Mouse (Mus musculus) adrenal gland, postnatal 25 days (tissue): ENCODE data around the gene Cbln3. TPM values are rescaled to one million over a fixed set of nuclear protein-coding genes. Genes with fewer than 3 reads are reported as not detected.

Experiments used
- DNase-seq: peaks from one replicate; pipeline ENCODE4 v3.0.0; 2021; ENCODE audit warnings: mixed read lengths
- long read RNA-seq: library from polyadenylated mRNA; stranded (forward); transcript quantifications from one replicate; pipeline ENCODE4 v2.0.0, GENCODE M21; 2021
- total RNA-seq: library from RNA; stranded (reverse); gene quantifications from 2 replicates; pipeline ENCODE4 v1.2.3, GENCODE M21; 2021

The Cbln3 gene
- total RNA-seq = 0.15 and 0.24 TPM in 2 replicates
- long read RNA-seq, full-length matches to known transcripts = 2 of 2 reads
- long read RNA-seq, partial matches to known transcripts = 0 of 2 reads
- long read RNA-seq, other reads (novel, unspliced or antisense) = 0 of 2 reads

DNA sequence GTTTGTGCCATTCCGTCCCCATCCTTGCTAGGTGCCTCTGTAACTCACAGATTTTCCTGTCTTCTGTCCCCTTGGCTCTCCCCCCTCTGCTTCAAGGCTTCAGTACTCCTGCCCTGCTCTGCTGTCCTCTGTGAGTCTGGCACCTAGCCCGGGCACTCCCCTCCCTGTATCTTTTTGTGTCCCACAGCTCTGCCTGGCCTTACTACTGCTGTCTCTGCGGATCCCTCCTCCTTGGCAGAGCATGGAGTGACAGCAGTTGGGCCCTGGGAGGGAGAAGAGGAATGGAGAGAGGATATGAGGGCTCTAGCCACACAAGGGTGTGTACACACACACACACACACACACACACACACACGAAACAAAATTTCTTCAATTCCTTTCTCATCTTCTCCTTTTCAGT is at the start of gene Cbln3:
TSS of gene Cbln3 (minus strand) at position 227 of the 400 bp plus-strand sequence.
- peak; percentile 81 for DNase-seq

- DNase-seq = peak; percentile 11
Observed at GRCm38 (mm10) chr14:55933586-55933985, 49.4 kb upstream of the Cbln3 start.

DNA sequence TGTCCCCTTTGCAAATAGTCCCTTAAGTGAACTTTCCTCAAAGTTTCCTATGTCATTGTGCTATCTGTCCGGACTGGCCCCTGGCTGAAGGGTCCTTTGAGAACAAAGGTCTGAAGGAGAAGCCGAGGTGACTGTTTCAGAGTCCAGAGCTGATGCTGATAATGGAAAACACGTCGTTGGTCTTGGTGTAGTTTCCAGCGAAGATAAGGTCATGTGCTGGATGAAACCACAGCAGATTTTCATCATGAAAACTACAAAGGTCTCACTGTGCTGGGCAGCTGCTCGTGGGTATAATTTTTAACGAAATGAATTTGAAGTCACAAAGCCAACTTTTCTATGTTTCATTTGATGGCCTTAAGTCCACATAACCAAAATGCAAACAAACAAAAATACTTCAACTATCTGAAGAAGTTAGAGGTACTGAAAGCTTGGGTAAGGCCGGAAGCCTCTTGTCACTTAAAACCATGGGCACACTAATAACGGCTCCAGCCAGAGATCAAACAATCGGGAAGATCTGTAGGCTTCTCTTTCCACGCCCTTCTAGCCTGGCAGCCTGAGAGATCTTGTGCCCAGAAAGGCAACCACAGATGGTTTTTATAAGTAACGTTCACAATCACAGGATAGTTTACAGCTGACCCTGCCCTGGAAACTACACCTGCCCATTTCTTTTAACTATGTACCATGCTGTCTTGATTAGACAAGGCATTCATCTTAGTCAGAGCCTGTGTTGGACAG is 45.2 kb upstream of the Cbln3 start:
- DNase-seq = no peak

DNA sequence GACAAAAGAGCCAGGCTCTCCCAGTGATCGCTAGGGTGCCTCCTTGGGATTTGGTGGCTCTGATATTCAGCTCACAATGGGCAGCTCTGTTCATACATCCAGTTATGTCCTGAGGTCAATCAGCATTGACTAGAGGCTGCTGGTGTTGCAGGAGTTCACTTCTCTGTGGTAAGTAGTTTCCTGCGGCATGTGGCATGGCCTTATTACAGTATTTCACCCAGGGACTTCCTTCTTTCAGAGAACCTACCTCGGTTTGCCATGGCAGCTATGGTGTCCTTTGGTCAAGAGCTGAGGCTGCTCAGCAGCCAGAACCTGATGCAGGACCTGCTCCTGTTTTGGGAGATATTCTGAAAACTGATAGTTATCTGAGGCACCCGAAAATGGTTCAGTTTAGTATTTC is 42.7 kb upstream of the Cbln3 start:
- no peak for DNase-seq

DNA sequence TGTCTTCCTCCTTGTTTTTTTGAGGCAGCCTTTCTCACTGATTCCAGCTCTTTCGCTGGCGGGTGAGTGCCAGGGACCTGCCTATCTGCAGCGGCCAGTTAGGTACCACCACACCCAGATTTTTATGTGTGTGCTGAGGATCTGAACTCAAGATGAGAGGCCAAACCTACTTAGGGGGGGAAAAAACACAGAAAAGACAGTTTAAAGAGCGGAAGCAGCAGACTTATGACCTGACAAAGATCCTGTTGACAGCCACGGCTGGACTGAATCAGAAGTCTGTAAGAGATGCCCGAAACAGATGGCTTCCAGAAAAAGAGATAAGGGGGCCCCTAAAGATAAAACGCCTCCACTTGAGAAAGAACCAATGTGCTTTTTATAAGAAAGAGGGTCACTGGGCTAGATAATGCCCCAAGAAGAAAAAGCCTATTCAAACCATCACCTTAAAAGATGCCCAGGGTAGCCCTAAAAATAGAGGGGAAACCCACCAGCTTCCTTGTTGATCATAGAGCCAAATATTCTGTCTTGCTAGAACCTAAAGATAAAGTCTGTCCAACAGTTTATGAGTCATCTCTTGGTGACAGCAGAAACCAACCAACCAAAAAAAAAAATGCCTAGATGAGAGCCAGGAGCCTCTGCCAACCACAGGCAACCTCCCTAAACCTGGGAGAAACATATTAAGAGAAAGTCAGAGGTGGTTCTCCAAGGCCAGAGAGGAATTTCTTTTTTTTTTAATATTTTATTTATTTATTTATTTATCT is 38.5 kb upstream of the Cbln3 start:
- no peak for DNase-seq

DNA sequence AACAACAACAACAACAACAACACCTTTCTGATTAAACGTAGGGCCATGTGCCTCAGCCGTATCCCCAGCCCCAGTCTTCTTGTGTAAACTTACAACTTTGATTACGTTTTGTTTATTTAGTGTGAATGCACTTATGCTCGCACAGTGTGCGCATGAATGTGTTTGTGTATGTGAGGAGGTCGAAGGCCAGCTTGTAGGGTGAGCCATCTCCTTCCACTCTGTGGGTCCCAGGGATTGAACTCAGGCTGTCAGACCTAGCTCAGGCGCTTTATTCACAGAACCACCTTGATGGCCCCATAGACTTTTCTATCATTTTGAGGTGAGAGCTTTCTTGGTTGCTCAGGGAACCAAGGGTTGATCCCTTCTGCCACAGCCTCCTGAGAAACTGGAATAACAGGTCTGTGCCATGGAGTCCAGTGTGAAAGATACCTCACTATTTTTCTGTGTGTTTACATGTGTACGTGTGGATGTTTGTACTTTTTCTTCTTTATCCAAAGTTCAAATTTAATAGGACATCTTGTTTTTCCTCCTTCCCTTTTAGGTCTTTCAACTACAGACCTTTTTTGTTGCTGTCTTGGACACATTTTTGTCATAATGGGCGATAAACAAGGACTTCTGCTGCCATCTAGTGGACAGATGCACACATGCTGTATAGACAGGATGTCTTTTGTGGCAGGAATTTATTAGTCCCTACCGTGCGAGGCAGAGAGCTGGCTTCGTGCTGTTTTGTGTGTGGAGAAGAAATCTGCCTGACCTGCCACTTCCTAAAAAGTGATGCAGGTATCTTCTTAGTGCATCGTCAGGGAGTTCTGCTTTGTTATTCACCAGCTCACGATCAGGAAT is 34.3 kb upstream of the Cbln3 start:
- DNase-seq = peak; percentile 52

GRCm38 (mm10) chr14:55913406-55913805 is 29.2 kb upstream of the Cbln3 start:
- DNase-seq = no peak

- DNase-seq = no peak
Observed at GRCm38 (mm10) chr14:55905518-55905917, 21.3 kb upstream of the Cbln3 start.

- no peak for DNase-seq
Observed at GRCm38 (mm10) chr14:55900414-55900755, 16.2 kb upstream of the Cbln3 start.

DNA sequence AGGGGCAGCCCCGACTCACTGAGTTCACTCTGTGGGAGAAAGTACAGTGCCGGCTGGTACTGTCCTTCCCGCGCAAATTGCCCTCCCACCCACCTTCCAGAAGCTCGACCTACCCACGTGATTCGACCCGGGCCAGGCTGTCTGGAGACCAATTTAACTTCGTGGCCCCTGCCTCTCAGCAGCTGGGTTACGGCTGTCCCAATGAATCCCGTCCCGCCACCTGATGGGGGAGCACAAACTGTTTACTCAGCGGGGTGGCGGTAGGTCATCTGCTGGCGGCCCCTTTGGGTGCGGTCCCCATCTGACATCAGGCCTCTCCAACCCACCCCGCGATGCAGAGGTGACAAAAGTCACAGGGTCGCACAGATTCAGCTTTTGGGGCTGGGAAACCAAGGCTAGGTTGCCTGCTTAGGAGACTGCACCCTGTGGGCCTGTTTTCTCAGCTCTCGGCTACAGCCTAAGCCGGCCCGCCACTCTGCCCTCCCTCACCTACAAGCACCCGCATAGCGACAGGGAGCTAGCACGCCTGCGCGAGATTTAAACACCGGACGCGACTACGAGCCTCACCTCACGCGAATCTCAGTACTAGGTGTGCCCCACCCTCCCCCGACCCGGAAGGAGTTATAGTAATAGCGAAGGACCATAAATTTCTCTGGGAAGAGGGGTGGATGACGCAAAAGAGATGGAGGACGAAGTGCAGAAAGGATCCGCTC is 15.7 kb upstream of the Cbln3 start, which contains the start of gene Sdr39u1:
TSS of gene Sdr39u1 (minus strand) at position 593 of the 713 bp plus-strand sequence.
- DNase-seq = peak; percentile 79

DNA sequence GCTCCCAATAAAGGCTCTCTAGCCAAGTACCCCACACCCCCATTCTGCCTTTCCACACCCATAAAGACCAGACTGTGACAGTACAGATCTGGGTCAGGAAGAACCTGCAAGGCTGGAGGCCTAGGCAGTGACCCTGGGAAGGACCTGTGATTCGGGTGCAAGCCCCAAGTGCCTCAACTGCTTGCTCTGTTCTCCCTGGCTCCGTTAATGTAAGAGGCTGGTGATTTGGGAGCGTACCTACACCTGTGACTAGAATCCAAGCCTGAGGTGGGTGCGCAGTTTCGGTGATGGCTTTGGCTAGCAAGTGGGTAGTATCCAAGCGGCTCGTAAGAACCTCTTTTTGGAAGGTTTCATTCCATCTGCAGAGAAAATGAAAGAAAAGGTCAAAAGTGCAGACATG is 14.8 kb upstream of the Cbln3 start:
- DNase-seq = peak; percentile 3

- peak; percentile 8 for DNase-seq
Observed at GRCm38 (mm10) chr14:55897671-55898070, 13.5 kb upstream of the Cbln3 start.

GRCm38 (mm10) chr14:55886571-55887382 is 2.6 kb upstream of the Cbln3 start:
- no peak for DNase-seq

DNA sequence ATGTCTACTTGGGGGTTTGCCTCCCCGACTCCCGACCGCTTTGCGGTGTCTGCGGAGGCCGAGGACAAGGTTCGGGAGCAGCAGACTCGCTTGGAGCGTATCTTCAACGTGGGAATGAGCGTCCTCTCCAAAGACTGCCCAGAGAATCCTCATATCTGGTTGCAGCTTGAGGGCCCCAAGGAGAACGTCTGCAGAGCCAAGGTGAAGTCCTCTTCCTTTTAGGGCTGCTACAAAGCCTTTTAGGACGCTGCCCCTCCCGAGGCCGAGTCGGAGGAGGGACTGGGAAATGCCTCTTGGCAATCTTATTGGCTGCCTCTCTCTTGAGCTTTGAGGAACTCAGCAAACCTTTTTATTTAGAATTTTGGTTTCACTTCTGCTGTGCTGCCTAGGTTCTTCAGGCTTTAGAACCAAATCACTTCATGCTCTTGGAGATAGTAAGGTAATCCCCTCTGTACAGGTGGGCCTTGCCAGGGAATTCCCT is 1.6 kb upstream of the Cbln3 start:
- DNase-seq = peak; percentile 45

DNA sequence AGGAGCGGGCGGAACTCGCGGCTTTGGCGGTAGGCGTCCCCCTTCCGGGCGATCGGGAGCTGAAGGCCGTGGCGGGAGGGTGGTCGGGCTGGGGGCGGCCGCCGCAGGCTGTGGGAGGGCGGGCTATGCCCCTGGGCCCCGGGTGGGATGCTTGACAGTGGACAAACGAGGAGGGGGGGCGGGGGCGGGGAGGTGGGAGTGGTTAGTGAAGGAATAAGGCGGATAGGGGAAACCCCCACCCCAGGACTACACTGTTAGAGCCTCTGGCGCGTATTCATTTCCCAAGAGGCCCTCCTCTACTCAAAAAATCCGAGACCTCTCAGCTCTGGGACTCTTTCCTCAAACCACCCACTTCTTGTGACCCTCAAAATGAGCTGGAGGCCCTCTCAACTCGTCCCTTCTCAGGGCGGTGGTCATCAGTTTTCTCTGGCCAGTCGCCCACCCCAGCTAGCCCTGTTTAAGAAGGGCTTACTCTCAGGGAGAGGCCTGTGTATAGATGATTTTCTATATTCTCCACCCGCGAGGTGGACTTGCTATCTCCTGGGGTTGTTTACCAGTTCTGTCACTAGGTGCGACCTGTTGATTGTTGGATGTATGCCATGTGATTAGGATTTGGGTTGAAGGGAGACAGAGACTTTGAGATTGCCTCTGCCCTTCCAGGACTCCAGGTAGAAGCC is 1.1 kb upstream of the Cbln3 start:
- no peak for DNase-seq

- peak; percentile 92 for DNase-seq
Observed at GRCm38 (mm10) chr14:55884713-55885113, 521 bp upstream of the Cbln3 start, which contains the start of gene Khnyn. Khnyn (plus strand) TSS chr14:55884947.

DNA sequence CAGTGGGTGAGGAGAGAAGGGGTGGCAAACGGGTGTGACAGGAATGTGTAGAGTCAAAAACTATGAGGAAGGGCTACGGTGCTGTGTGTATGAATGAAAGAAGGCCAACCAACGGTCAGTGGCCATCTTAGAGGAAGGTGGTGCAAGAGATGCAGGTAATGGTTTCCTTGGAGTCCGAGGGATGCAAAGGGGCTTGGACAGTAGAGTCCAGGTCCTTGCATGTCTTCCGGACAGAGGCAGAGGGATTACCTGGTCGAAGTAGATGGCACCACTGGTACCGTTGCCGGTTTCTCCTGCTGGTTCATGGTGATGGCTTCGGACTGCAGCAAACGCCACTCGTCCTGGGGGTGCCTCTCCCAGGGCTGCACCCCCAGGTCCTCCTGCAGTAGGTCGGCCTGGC is 529 bp downstream of the Cbln3 start:
- DNase-seq = no peak

GRCm38 (mm10) chr14:55883149-55883661 is 987 bp downstream of the Cbln3 start:
- DNase-seq = no peak

- DNase-seq = no peak
Observed at GRCm38 (mm10) chr14:55882171-55882641, 2.0 kb downstream of the Cbln3 start.

DNA sequence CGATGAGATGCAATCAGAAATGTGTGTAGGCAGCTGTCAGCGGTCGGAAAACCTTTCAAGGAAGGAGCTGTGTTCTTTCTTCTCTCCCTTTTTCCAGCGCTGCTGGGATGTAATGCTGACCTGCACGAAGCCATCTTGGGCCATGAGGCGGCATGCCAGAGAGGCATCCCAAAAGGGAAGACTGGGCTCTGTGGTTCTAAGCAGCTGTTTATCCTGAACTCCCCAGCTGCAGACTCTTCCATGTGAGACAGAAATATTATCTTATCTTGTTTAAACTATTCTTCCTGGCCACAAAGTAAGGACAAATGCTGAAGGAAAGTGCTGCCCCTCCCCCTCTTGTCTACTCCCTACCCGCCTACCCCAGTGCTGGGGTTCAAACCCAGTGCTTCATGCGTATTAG is 3.2 kb downstream of the Cbln3 start:
- DNase-seq = no peak
